In the genomic region with DNA sequence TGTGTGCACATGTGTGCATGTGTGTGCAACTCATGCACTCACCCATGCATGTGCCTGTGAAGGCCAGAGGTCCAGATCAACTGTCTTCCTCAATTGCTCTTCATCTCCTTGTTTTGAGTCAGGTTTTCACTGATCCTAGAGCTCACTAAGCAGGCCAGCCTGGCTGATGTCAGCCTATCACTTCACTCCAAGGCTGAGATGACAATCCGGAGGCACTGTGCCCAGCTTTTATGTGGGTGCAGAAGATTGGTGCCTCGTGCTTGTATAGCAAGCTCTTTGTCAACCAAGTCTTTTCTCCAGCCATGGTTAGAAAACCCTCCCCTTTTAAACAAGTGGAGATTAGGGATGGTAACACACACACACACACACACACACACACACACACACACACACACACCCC, we compare ENCODE assay signal across 22 mouse cellular contexts.
A peak's percentile ranks its signal among the peaks of the same experiment; 100 is the strongest.
DNase-seq lines count a peak whose midpoint lies in the region; ATAC-seq and TF ChIP-seq lines count a peak whose summit lies in the region.
"Had no signal": no experiment of that assay in that cellular context is flagged by ENCODE, and none has a peak within 500 bp of the region (broad histone marks: within the 10 kb centered on the region; RNA-seq: fewer than 3 reads in every experiment).

No protein-coding gene starts in this region.

- peak; percentile 66 for DNase-seq in adrenal gland, adult 2 months
- no peak for DNase-seq in adrenal gland, adult 18-20 months (ENCODE audit: low spot score in 2 of 2)
- peak; percentile 55 for DNase-seq in lung, postnatal 36 days
- no peak for DNase-seq in lung, postnatal 0 days (ENCODE audit: low spot score)
- DNase-seq in adrenal gland, postnatal 14 days = peak; percentile 46
- DNase-seq in layer of hippocampus, postnatal 10 days (ENCODE audit: low spot score in 2 of 2) = no peak
- DNase-seq in urinary bladder, postnatal 36 days (ENCODE audit: low spot score in 2 of 2) = no peak
- DNase-seq: cerebellum, adult 11 months; cerebellum, adult 8-10 months; cerebellum, postnatal 14 days; embryo, embryonic 11 days; gastrocnemius, adult 2 months; gastrocnemius, postnatal 25 days had no signal

- H3K36me3 ChIP-seq in lung, postnatal 0 days (ENCODE audit: insufficient read depth, low read length) = no peaks in the 10 kb centered on the region
- H3K36me3 ChIP-seq: embryonic facial prominence, embryonic 15.5 days; forebrain, embryonic 10.5 days; heart, embryonic 12.5 days; hindbrain, embryonic 10.5 days had no signal

- H3K4me2 ChIP-seq in lung, postnatal 0 days (replicated peaks; ENCODE audit: low read depth, low read length) = no peak overlapping the region
- H3K4me2 ChIP-seq: embryonic facial prominence, embryonic 15.5 days; heart, embryonic 12.5 days; hindbrain, embryonic 14.5 days had no signal

- no peak overlapping the region for H3K4me3 ChIP-seq in lung, postnatal 0 days (ENCODE audit: low read depth, low read length)
- H3K4me3 ChIP-seq: embryonic facial prominence, embryonic 15.5 days; erythroblast, embryonic 14.5 days; forebrain, embryonic 10.5 days; gastrocnemius, adult 2 months; heart, embryonic 12.5 days; hindbrain, embryonic 10.5 days had no signal

- WGBS in lung, postnatal 0 days = 48% methylated on average over 2 of the region's 2 CpGs

- H3K4me1 ChIP-seq in lung, postnatal 0 days (ENCODE audit: insufficient read depth, low read depth, low read length) = peaks cover 7% of the 10 kb centered on the region; the same call in 1 of the 2 replicates

- ATAC-seq in lung, postnatal 0 days = no peak
- ATAC-seq: activated CD4-positive, CD25-positive, alpha-beta regulatory T cell, adult 4 months; forebrain, embryonic 14.5 days; Patski had no signal

- no peak overlapping the region for H3K27ac ChIP-seq in lung, postnatal 0 days (ENCODE audit: low read length)
- H3K27ac ChIP-seq: embryonic facial prominence, embryonic 15.5 days; forebrain, embryonic 10.5 days; gastrocnemius, adult 2 months; hindbrain, embryonic 10.5 days; hindbrain, embryonic 14.5 days had no signal

- no peak overlapping the region for H3K9ac ChIP-seq in lung, postnatal 0 days (replicated peaks; ENCODE audit: low read depth)
- H3K9ac ChIP-seq: embryonic facial prominence, embryonic 15.5 days; heart, embryonic 12.5 days; hindbrain, embryonic 14.5 days had no signal

- no peaks in the 10 kb centered on the region for H3K27me3 ChIP-seq in lung, postnatal 0 days (replicated peaks; ENCODE audit: insufficient read depth, low read length)
- H3K27me3 ChIP-seq: embryonic facial prominence, embryonic 15.5 days; heart, embryonic 12.5 days; Patski had no signal

- no peak for TF ChIP-seq CTCF in lung, postnatal 0 days (IDR thresholded peaks at IDR 0.05)

- H3K9me3 ChIP-seq in lung, postnatal 0 days (ENCODE audit: low read length) = no peaks in the 10 kb centered on the region
- H3K9me3 ChIP-seq: embryonic facial prominence, embryonic 15.5 days; forebrain, embryonic 10.5 days; heart, embryonic 12.5 days; hindbrain, embryonic 10.5 days had no signal

- TF ChIP-seq EP300 in lung, postnatal 0 days (IDR thresholded peaks at IDR 0.05) = no peak

Comparison
In these comparisons a context has a peak if more than half of its experiments do, and no peak if none do; other contexts are left out.
1. DNase-seq: peak in adrenal gland, adult 2 months (single experiment), lung, postnatal 36 days (single experiment) and adrenal gland, postnatal 14 days (single experiment); none in adrenal gland, adult 18-20 months (0 of 2), lung, postnatal 0 days (single experiment), layer of hippocampus, postnatal 10 days (0 of 2) and urinary bladder, postnatal 36 days (0 of 2).